Mouse (Mus musculus): ENCODE data around the gene Serpina3n. TPM values are rescaled to one million over a fixed set of nuclear protein-coding genes. Genes with fewer than 3 reads are reported as not detected.
"Not testable (repeated sequence)": the region's sequence is repeated elsewhere in the genome, so short reads cannot be mapped to it uniquely, and the experiment has no call there.

The Serpina3n gene
- polyA plus RNA-seq (2014; fragmentation: Nextera tagmentation; extraction: Ambion mirVana) = not detected in 2 replicates

- WGBS = 44% methylated on average over 4 of the region's 4 CpGs
- Histone ChIP-seq H3K9me3 (ENCODE audit: low read depth, low read length) (no peaks in the 10 kb centered on the region), H3K4me1 (ENCODE audit: insufficient read depth) (no peaks in the 10 kb centered on the region), H3K36me3 (ENCODE audit: insufficient read depth) (no peaks in the 10 kb centered on the region), H3K27ac (ENCODE audit: low read depth) (no peak within 1 kb of the TSS), H3K9ac (no peak within 1 kb of the TSS), H3K27me3 (ENCODE audit: insufficient read depth, low read length) (no peaks in the 10 kb centered on the region), H3K4me3 (ENCODE audit: low read depth, low read length) (no peak within 1 kb of the TSS), H3K4me2 (no peak within 1 kb of the TSS)
- no peak for TF ChIP-seq CTCF (IDR thresholded peaks at IDR 0.05; ENCODE audit: low read depth)
- no peak for DNase-seq
- ATAC-seq (ENCODE audit: insufficient read depth) = no peak
Observed at GRCm38 (mm10) chr12:104406454-104406885, at the start of gene Serpina3n. Serpina3n (plus strand) TSS chr12:104406729.

GRCm38 (mm10) chr12:104369986-104370385, 36.5 kb upstream of the Serpina3n start:
- WGBS = 87% methylated on average over 3 of the region's 3 CpGs
- H3K9ac ChIP-seq = no peak overlapping the region
- no peaks in the 10 kb centered on the region for H3K36me3 ChIP-seq (ENCODE audit: insufficient read depth)
- H3K4me3 ChIP-seq (ENCODE audit: low read depth, low read length) = no peak overlapping the region
- no peaks in the 10 kb centered on the region for H3K27me3 ChIP-seq (ENCODE audit: insufficient read depth, low read length)
- no peak overlapping the region for H3K27ac ChIP-seq (ENCODE audit: low read depth)
- H3K9me3 ChIP-seq (ENCODE audit: low read depth, low read length) = no peaks in the 10 kb centered on the region
- no peaks in the 10 kb centered on the region for H3K4me1 ChIP-seq (ENCODE audit: insufficient read depth)
- no peak for TF ChIP-seq CTCF (IDR thresholded peaks at IDR 0.05; ENCODE audit: low read depth)
- H3K4me2 ChIP-seq = no peak overlapping the region
- DNase-seq (no peak), ATAC-seq (ENCODE audit: insufficient read depth) (no peak)

GRCm38 (mm10) chr12:104377179-104377578, 29.4 kb upstream of the Serpina3n start:
- H3K36me3 ChIP-seq (ENCODE audit: insufficient read depth) = not testable (repeated sequence)
- 74% methylated on average over 5 of the region's 5 CpGs for WGBS

GRCm38 (mm10) chr12:104378351-104378750, 28.2 kb upstream of the Serpina3n start:
- not testable (repeated sequence) for H3K4me2 ChIP-seq; H3K9me3 ChIP-seq (ENCODE audit: low read depth, low read length); ATAC-seq (ENCODE audit: insufficient read depth); H3K9ac ChIP-seq; DNase-seq; H3K36me3 ChIP-seq (ENCODE audit: insufficient read depth); H3K27me3 ChIP-seq (ENCODE audit: insufficient read depth, low read length); H3K4me1 ChIP-seq (ENCODE audit: insufficient read depth); H3K27ac ChIP-seq (ENCODE audit: low read depth); H3K4me3 ChIP-seq (ENCODE audit: low read depth, low read length)
- WGBS = 69% methylated on average over 2 of the region's 2 CpGs

More at GRCm38 (mm10) chr12:104377179-104377578, 29.4 kb upstream of the Serpina3n start:
- not testable (repeated sequence) for H3K4me1 ChIP-seq (ENCODE audit: insufficient read depth); ATAC-seq (ENCODE audit: insufficient read depth); H3K9ac ChIP-seq; H3K27me3 ChIP-seq (ENCODE audit: insufficient read depth, low read length); DNase-seq; H3K4me2 ChIP-seq; H3K4me3 ChIP-seq (ENCODE audit: low read depth, low read length); H3K27ac ChIP-seq (ENCODE audit: low read depth); H3K9me3 ChIP-seq (ENCODE audit: low read depth, low read length)

GRCm38 (mm10) chr12:104378815-104379214, 27.7 kb upstream of the Serpina3n start:
- H3K4me3 ChIP-seq (ENCODE audit: low read depth, low read length); H3K27me3 ChIP-seq (ENCODE audit: insufficient read depth, low read length); H3K36me3 ChIP-seq (ENCODE audit: insufficient read depth); H3K4me1 ChIP-seq (ENCODE audit: insufficient read depth); DNase-seq; H3K27ac ChIP-seq (ENCODE audit: low read depth); ATAC-seq (ENCODE audit: insufficient read depth); H3K4me2 ChIP-seq; H3K9me3 ChIP-seq (ENCODE audit: low read depth, low read length); H3K9ac ChIP-seq: not testable (repeated sequence)
- 55% methylated on average over 5 of the region's 5 CpGs for WGBS

GRCm38 (mm10) chr12:104379856-104380255, 26.7 kb upstream of the Serpina3n start:
- TF ChIP-seq CTCF (IDR thresholded peaks at IDR 0.05; ENCODE audit: low read depth) = no peak
- no peaks in the 10 kb centered on the region for H3K27me3 ChIP-seq (ENCODE audit: insufficient read depth, low read length)
- DNase-seq (no peak), ATAC-seq (ENCODE audit: insufficient read depth) (no peak)
- no peak overlapping the region for H3K4me2 ChIP-seq
- no peaks in the 10 kb centered on the region for H3K9me3 ChIP-seq (ENCODE audit: low read depth, low read length)
- WGBS = 92% methylated on average over 11 of the region's 11 CpGs
- H3K4me1 ChIP-seq (ENCODE audit: insufficient read depth) = no peaks in the 10 kb centered on the region
- no peak overlapping the region for H3K9ac ChIP-seq
- H3K4me3 ChIP-seq (ENCODE audit: low read depth, low read length) = no peak overlapping the region
- no peaks in the 10 kb centered on the region for H3K36me3 ChIP-seq (ENCODE audit: insufficient read depth)
- no peak overlapping the region for H3K27ac ChIP-seq (ENCODE audit: low read depth)

- WGBS = 87% methylated on average over 8 of the region's 8 CpGs
- not testable (repeated sequence) for H3K4me3 ChIP-seq (ENCODE audit: low read depth, low read length); H3K9me3 ChIP-seq (ENCODE audit: low read depth, low read length)
Observed at GRCm38 (mm10) chr12:104381071-104381604, 25.4 kb upstream of the Serpina3n start.

GRCm38 (mm10) chr12:104385987-104386386, 20.5 kb upstream of the Serpina3n start:
- not testable (repeated sequence) for H3K27me3 ChIP-seq (ENCODE audit: insufficient read depth, low read length); H3K4me1 ChIP-seq (ENCODE audit: insufficient read depth); H3K4me3 ChIP-seq (ENCODE audit: low read depth, low read length); DNase-seq; H3K4me2 ChIP-seq; H3K9ac ChIP-seq; H3K36me3 ChIP-seq (ENCODE audit: insufficient read depth); ATAC-seq (ENCODE audit: insufficient read depth); H3K9me3 ChIP-seq (ENCODE audit: low read depth, low read length); H3K27ac ChIP-seq (ENCODE audit: low read depth)

More at GRCm38 (mm10) chr12:104381071-104381604, 25.4 kb upstream of the Serpina3n start:
- not testable (repeated sequence) for H3K27me3 ChIP-seq (ENCODE audit: insufficient read depth, low read length); H3K9ac ChIP-seq; H3K4me1 ChIP-seq (ENCODE audit: insufficient read depth); DNase-seq; H3K27ac ChIP-seq (ENCODE audit: low read depth); H3K4me2 ChIP-seq; ATAC-seq (ENCODE audit: insufficient read depth); H3K36me3 ChIP-seq (ENCODE audit: insufficient read depth)

GRCm38 (mm10) chr12:104386878-104387277, 19.7 kb upstream of the Serpina3n start:
- not testable (repeated sequence) for H3K4me2 ChIP-seq; DNase-seq; H3K36me3 ChIP-seq (ENCODE audit: insufficient read depth); H3K4me1 ChIP-seq (ENCODE audit: insufficient read depth); H3K9me3 ChIP-seq (ENCODE audit: low read depth, low read length); H3K27me3 ChIP-seq (ENCODE audit: insufficient read depth, low read length); H3K9ac ChIP-seq; H3K27ac ChIP-seq (ENCODE audit: low read depth); ATAC-seq (ENCODE audit: insufficient read depth); H3K4me3 ChIP-seq (ENCODE audit: low read depth, low read length)
- 48% methylated on average over 2 of the region's 2 CpGs for WGBS
